Mouse (Mus musculus) left cerebral cortex, adult 9 months (tissue): ENCODE data around the gene Nat10.

Experiments used
- DNase-seq, 2 experiments: peaks; one replicate each; pipeline ENCODE4 v3.0.0; 2022; ENCODE audit warnings: low spot score in 2 of 2

Nat10 gene

GRCm38 (mm10) chr2:103760906-103761716, at the start of gene Nat10:
Gene Nat10, minus strand, starts transcription at chr2:103761270.
- peak; percentile 98 to 99 for DNase-seq

GRCm38 (mm10) chr2:103810412-103810811, 49.3 kb upstream of the Nat10 start:
- DNase-seq, result no peak

GRCm38 (mm10) chr2:103808466-103808865, 47.4 kb upstream of the Nat10 start:
- DNase-seq, result no peak

- DNase-seq, result no peak
These were observed 42.9 kb upstream of the Nat10 start for GRCm38 (mm10) chr2:103803770-103804530.

GRCm38 (mm10) chr2:103802422-103802821, 41.4 kb upstream of the Nat10 start:
- DNase-seq, result no peak

DNA sequence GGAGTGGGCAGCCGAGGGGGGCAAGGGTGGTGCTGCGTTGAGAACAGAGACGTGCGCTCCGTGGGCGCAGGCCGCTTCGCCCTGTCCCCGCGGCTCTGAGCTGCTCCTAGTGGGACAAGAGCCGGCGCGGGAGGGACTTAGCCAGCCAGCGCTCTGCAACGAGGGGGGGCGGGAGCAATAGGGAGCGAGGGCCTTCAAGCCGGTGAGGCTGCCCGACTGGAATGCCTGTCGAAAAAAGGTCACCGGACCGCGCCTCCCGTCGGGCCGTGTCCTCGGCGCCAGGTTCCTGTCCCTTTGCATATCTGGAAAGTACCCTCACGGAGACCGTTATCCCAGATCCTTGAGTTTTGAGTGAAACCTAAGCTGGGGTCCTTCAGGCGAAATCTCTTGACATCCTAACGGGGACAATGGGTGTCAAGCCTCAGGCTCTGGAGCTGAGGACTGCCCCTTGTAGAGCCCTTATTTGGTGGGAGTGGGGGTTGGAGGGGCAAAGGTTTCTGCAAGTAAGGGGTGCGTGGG, 36.5 kb upstream of the Nat10 start, which contains the start of gene Caprin1:
Gene Caprin1, minus strand, starts transcription at position 159 of the 519 bp plus-strand sequence.
- peak; percentile 82 to 94 for DNase-seq

GRCm38 (mm10) chr2:103796861-103797466, 35.9 kb upstream of the Nat10 start:
- peak; percentile 22 to 69 for DNase-seq

DNA sequence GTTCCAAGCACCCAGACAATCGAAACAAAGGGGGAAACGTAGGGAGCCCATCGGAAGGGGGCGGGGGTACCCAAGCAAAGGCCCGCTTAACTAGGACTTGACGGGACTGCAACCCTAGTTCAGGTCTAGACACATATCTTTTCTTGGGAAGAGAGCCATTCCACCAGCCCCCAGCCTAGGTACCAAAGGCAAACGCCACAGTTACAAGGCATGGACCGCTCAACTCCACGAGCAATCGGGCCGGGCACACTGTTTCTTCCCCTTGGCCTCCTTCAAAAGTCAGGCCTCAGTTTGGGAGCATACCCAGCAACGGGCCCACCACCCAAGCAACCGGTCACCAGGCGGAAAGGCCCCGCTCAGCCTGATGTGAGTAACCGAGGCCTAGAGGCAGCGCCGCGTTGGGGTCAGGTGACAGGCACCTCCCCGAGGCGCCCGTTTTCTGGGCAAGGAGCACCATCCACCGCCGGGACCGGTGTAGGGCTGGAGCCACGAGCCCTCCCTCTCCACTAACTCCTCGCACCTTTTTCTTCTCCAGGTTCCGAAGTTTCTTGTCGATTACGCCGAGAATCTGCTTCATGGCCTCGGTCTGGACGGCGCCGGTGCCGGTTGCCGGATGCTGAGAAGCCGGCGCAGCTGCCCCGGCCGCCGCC, 35.3 kb upstream of the Nat10 start:
- peak in 1 of 2 experiments; percentile 42 for DNase-seq

- peak in 1 of 2 experiments; percentile 45 for DNase-seq
These were observed 34.8 kb upstream of the Nat10 start for GRCm38 (mm10) chr2:103795843-103796210.

DNA sequence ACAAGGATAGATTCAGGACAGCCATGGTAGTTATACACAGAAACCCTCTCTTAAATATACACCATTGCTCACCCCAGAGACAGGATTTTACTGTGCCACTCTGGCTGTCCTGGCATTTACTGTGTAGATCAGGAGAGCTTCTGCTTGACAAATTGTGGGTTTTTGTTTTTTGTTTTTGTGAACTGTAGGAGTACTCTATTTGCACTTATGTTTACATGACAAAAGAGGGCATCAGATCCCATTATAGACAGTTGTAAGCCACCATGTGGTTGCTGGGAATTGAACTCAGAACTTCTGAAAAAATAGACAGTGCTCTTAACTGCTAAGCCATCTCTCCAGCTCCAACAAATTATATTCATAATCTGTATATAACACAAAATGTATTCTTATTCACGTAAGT, 30.9 kb upstream of the Nat10 start:
- no peak for DNase-seq

DNA sequence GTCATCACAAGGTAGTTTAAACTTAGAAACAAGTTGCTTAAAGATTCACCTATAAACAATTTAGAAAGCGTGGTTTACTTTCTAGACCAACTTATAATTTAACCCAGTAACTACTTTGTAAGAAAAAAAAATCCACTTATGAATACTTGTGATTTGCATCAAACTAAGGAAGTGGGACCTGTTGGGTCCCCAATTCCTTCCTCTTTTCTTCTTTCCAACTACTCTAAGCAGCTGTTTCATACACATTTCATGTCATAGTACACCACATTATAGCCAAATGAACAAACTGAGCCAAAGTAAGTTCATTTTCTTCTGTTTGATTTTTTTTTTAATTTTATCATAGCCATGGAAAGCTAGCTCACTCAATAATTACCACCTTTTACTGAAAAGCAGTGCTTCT, 24.7 kb upstream of the Nat10 start:
- DNase-seq, result no peak

GRCm38 (mm10) chr2:103784621-103785020, 23.6 kb upstream of the Nat10 start:
- DNase-seq, result no peak

- no peak for DNase-seq
These were observed 1.4 kb upstream of the Nat10 start for GRCm38 (mm10) chr2:103762492-103762891.

DNA sequence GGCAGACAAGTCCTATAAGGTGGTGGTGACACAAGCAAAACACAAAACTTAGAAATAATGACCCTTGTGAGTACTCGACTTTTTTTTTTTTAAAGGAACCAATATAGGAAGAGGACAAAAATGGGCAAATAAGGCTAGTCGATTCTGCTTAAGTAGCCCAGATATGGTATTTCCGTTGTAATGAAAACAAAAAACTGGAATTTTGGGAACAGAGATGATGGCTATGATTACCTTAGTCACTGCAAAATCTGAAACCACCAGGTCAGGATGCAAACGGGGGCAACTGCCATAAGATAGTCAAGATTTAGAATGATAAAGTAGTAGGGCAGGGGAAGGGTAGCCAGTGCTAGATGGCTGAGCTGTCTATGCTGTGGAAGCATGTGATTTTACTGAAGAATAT, 923 bp upstream of the Nat10 start:
- no peak for DNase-seq

GRCm38 (mm10) chr2:103760421-103760820, 649 bp downstream of the Nat10 start:
- DNase-seq, result peak in 1 of 2 experiments; percentile 20

GRCm38 (mm10) chr2:103755458-103756085, 5.5 kb downstream of the Nat10 start:
- no peak for DNase-seq

GRCm38 (mm10) chr2:103754614-103755013, 6.5 kb downstream of the Nat10 start:
- no peak for DNase-seq

DNA sequence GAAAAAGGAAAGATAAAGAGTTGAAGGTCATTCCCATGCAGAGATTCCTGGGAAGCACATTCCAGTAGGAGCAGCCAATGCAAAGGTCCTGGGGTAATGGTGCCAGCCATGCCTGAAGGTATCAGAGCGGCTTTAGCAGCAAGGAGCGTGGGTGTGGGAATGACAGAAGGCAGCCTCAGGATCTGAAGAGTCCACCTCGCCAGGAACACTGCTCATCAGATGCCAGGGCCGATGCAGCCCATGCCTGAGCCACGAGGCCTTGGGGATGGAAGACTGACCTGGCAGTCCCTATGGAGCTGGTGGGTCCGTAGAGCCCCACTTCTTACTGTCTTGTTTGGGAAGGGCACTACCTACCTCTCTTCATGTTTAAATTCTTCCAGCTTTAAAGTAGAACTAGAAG, 9.3 kb downstream of the Nat10 start:
- DNase-seq, result no peak

- no peak for DNase-seq
These were observed 12.0 kb downstream of the Nat10 start for GRCm38 (mm10) chr2:103749091-103749490.

DNA sequence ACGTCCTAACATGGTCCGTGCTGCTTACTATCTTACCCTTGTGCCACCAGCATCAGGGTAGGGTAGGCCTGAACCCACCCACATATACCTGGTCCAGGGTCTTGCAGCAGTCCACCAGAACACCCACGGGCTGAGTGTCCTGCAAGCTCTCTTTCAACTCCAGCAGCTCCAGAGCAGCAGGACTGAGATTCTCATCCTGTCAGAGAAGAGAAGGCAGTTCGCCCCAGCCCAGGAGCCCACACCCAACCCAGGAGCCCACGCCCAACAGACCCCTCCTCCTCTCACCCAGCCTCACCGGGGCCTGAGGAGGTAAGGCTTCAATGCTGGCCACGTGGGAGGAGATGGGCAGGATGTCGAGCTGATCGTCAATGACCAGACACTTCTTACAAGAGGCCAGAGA, 13.2 kb downstream of the Nat10 start:
- DNase-seq, result no peak

DNA sequence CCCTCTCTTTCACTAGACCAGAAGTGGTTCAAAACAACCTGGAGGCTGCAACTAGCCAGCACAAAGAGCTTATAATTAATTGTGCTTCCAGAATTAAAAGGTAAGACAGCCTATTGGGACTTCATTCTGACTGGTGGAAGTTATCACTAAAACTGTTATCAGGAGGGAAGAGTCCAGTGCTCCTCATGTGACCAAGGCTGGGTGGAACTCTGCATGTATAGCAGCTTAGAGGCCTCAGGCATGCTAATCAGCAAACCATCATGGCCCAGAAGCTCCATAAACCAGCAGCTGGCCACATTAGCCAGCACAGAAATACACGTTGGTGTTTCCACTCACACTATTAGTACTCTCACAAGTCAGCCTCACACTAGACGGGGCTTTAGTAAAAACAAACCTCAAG, 14.3 kb downstream of the Nat10 start:
- no peak for DNase-seq
